Mouse (Mus musculus): ENCODE measurements around the gene Tex46. TPM values are rescaled to one million over a fixed set of nuclear protein-coding genes. Genes with fewer than 3 reads are reported as not detected.

Tex46 gene
- not detected in 2 replicates for polyA plus RNA-seq (2012; rRNA removed; ENCODE audit: low replicate concordance)

GRCm38 (mm10) chr4:136610387-136610856 lies at the start of gene Tex46:
TSS of gene Tex46 (plus strand) at chr4:136610437.

GRCm38 (mm10) chr4:136602568-136602967 lies 7.7 kb upstream of the Tex46 start, which contains the start of gene Kdm1a:
TSS of gene Kdm1a (minus strand) at chr4:136602723.

GRCm38 (mm10) chr4:136622388-136622787 lies 12.2 kb downstream of the Tex46 start, which contains the start of gene Lactbl1:
TSS of gene Lactbl1 (plus strand) at chr4:136622621.

Other genes with a start within 250 kb of the Tex46 start
- gene Htr1d, start 186.9 kb upstream of the Tex46 start, polyA plus RNA-seq (2012; rRNA removed; ENCODE audit: low replicate concordance), result 1.2 and 1.7 TPM in 2 replicates
- gene 6030445D17Rik, start 148.2 kb upstream of the Tex46 start, polyA plus RNA-seq (2012; rRNA removed; ENCODE audit: low replicate concordance), result 0.37 and 0.70 TPM in 2 replicates
- gene Luzp1, start 140.7 kb upstream of the Tex46 start, polyA plus RNA-seq (2012; rRNA removed; ENCODE audit: low replicate concordance), result 7.8 and 18.5 TPM in 2 replicates
- 23.6 and 37.8 TPM in 2 replicates for gene Kdm1a, start 7.7 kb upstream of the Tex46 start, polyA plus RNA-seq (2012; rRNA removed; ENCODE audit: low replicate concordance)
- 0.13 and 0.41 TPM in 2 replicates for gene Lactbl1, start 12.2 kb downstream of the Tex46 start, polyA plus RNA-seq (2012; rRNA removed; ENCODE audit: low replicate concordance)
- 12.2 and 25.1 TPM in 2 replicates for gene Ephb2, start 225.6 kb downstream of the Tex46 start, polyA plus RNA-seq (2012; rRNA removed; ENCODE audit: low replicate concordance)